Mouse (Mus musculus) heart, embryonic 14.5 days (tissue): ENCODE data around the gene Glp2r. TPM values are rescaled to one million over a fixed set of nuclear protein-coding genes. Genes with fewer than 3 reads are reported as not detected.

Experiments
- ATAC-seq: fragments of 200-750 bp; cut with Nextera tagmentation; 2 replicates; pipeline ENCODE4 v1.8.0; 2017; ENCODE audit warnings: low read depth, moderate TSS enrichment; ENCODE audit not compliant: insufficient number of reproducible peaks, insufficient read depth, low FRiP score
- H3K27ac ChIP-seq, 2 experiments: fragments of 200-500 bp in 1 of 2; fragments of 300-500 bp in 1 of 2; sonication (generic) in 1 of 2; replicated peaks in 1 of 2; 2 replicates each; pipeline ENCODE4 v1.5.1; 2012 to 2014; ENCODE audit warnings: low read depth in 2 of 2, low read length in 2 of 2, control low read depth in 1 of 2, mild to moderate bottlenecking in 1 of 2, mixed read lengths in 1 of 2; ENCODE audit not compliant: control insufficient read depth in 1 of 2, insufficient read depth in 1 of 2
- H3K27me3 ChIP-seq: fragments of 300-500 bp; sonication (generic); 2 replicates; pipeline ENCODE4 v1.6.1; 2014; ENCODE audit warnings: mild to moderate bottlenecking, low read length, control low read depth; ENCODE audit not compliant: control insufficient read depth, insufficient read depth
- H3K36me3 ChIP-seq: fragments of 300-500 bp; sonication (generic); 2 replicates; pipeline ENCODE4 v1.6.1; 2014; ENCODE audit warnings: mild to moderate bottlenecking, control low read depth, low read length, mixed read lengths; ENCODE audit not compliant: control insufficient read depth, insufficient read depth
- H3K4me1 ChIP-seq, 2 experiments: fragments of 200-500 bp in 1 of 2; fragments of 300-500 bp in 1 of 2; sonication (generic) in 1 of 2; 2 replicates each; pipeline ENCODE4 v1.6.1; 2012 to 2014; ENCODE audit warnings: low read length in 2 of 2, control low read depth in 1 of 2, mixed read lengths in 1 of 2; ENCODE audit not compliant: control insufficient read depth in 2 of 2, insufficient read depth in 2 of 2
- H3K4me2 ChIP-seq: fragments of 300-500 bp; sonication (generic); 2 replicates; pipeline ENCODE4 v1.6.1; 2014; ENCODE audit warnings: mild to moderate bottlenecking, low read length
- H3K4me3 ChIP-seq, 2 experiments: fragments of 200-500 bp in 1 of 2; fragments of 300-500 bp in 1 of 2; sonication (generic) in 1 of 2; 2 replicates each; pipeline ENCODE4 v1.5.1; 2012 to 2014; ENCODE audit warnings: low read length in 2 of 2, mild to moderate bottlenecking in 2 of 2, control low read depth in 1 of 2, low read depth in 1 of 2, moderate library complexity in 1 of 2; ENCODE audit not compliant: control insufficient read depth in 1 of 2, insufficient read depth in 1 of 2
- H3K9ac ChIP-seq: fragments of 300-500 bp; sonication (generic); 2 replicates; pipeline ENCODE4 v1.6.1; 2014; ENCODE audit warnings: mild to moderate bottlenecking, low read length
- H3K9me3 ChIP-seq: fragments of 300-500 bp; sonication (generic); 2 replicates; pipeline ENCODE4 v1.6.1; 2016; ENCODE audit warnings: low read length, control low read depth; ENCODE audit not compliant: control insufficient read depth
- WGBS: fragments of 180-500 bp; shearing (Covaris S2); extraction: QIAGEN DNeasy Blood & Tissue Kit; methylation state at CpG from one replicate; pipeline ENCODE4 v1.1.7; 2014; 5-methylcytosine and 5-hydroxymethylcytosine counted together
- polyA plus RNA-seq: library from polyadenylated mRNA; unstranded; fragments of >200 nt; fragmentation: Nextera tagmentation; extraction: Ambion mirVana; gene quantifications from 2 replicates; pipeline ENCODE4 v1.2.1, GENCODE M21; 2014

The Glp2r gene
- polyA plus RNA-seq, 1 experiment from 2014 or later = not detected

GRCm38 (mm10) chr11:67757373-67758167 is 13.4 kb downstream of the Glp2r start:
- ATAC-seq = no peak
- Histone ChIP-seq H3K27me3 (no peaks in the 10 kb centered on the region), H3K9me3 (no peaks in the 10 kb centered on the region), H3K9ac (no peak overlapping the region), H3K4me3 (no peak overlapping the region), H3K4me2 (no peak overlapping the region), H3K27ac (no peak overlapping the region), H3K36me3 (no peaks in the 10 kb centered on the region), H3K4me1 (no peaks in the 10 kb centered on the region)
- 67% methylated on average over 15 of the region's 15 CpGs for WGBS

- H3K27ac ChIP-seq = no peak overlapping the region
- no peak overlapping the region for H3K4me3 ChIP-seq
- ATAC-seq = no peak
- H3K27me3 ChIP-seq = no peaks in the 10 kb centered on the region
- no peaks in the 10 kb centered on the region for H3K36me3 ChIP-seq
- H3K4me1 ChIP-seq = no peaks in the 10 kb centered on the region
- H3K9ac ChIP-seq = no peak overlapping the region
- 90% methylated on average over 1 of the region's 1 CpGs for WGBS
- no peaks in the 10 kb centered on the region for H3K9me3 ChIP-seq
- no peak overlapping the region for H3K4me2 ChIP-seq
Measured at GRCm38 (mm10) chr11:67756287-67756686, 14.7 kb downstream of the Glp2r start.

GRCm38 (mm10) chr11:67741569-67741968 is 29.4 kb downstream of the Glp2r start:
- no peak for ATAC-seq
- Histone ChIP-seq H3K9ac (no peak overlapping the region), H3K4me1 (no peaks in the 10 kb centered on the region), H3K4me3 (no peak overlapping the region), H3K4me2 (no peak overlapping the region), H3K27me3 (no peaks in the 10 kb centered on the region), H3K36me3 (no peaks in the 10 kb centered on the region), H3K9me3 (no peaks in the 10 kb centered on the region), H3K27ac (no peak overlapping the region)

GRCm38 (mm10) chr11:67738846-67739490 is 32.0 kb downstream of the Glp2r start:
- Histone ChIP-seq H3K9ac (no peak overlapping the region), H3K4me3 (no peak overlapping the region), H3K4me1 (no peaks in the 10 kb centered on the region), H3K9me3 (no peaks in the 10 kb centered on the region), H3K4me2 (no peak overlapping the region), H3K27me3 (no peaks in the 10 kb centered on the region), H3K27ac (no peak overlapping the region), H3K36me3 (no peaks in the 10 kb centered on the region)
- ATAC-seq = no peak
- 86% methylated on average over 5 of the region's 5 CpGs for WGBS

GRCm38 (mm10) chr11:67738345-67738744 is 32.6 kb downstream of the Glp2r start:
- ATAC-seq = no peak
- Histone ChIP-seq H3K4me1 (no peaks in the 10 kb centered on the region), H3K27ac (no peak overlapping the region), H3K9ac (no peak overlapping the region), H3K36me3 (no peaks in the 10 kb centered on the region), H3K4me3 (no peak overlapping the region), H3K9me3 (no peaks in the 10 kb centered on the region), H3K27me3 (no peaks in the 10 kb centered on the region), H3K4me2 (no peak overlapping the region)
- WGBS = 81% methylated on average over 6 of the region's 6 CpGs

GRCm38 (mm10) chr11:67734597-67734996 is 36.4 kb downstream of the Glp2r start:
- ATAC-seq = no peak
- Histone ChIP-seq H3K4me2 (no peak overlapping the region), H3K9ac (no peak overlapping the region), H3K4me3 (no peak overlapping the region), H3K27ac (no peak overlapping the region), H3K4me1 (no peaks in the 10 kb centered on the region), H3K27me3 (no peaks in the 10 kb centered on the region), H3K9me3 (0 out of 2 replicates have a peak, but pooled peaks cover 4% of the 10 kb centered on the region), H3K36me3 (no peaks in the 10 kb centered on the region)
- 67% methylated on average over 3 of the region's 3 CpGs for WGBS

GRCm38 (mm10) chr11:67733726-67734125 is 37.2 kb downstream of the Glp2r start:
- H3K27ac ChIP-seq = no peak overlapping the region
- 57% methylated on average over 1 of the region's 1 CpGs for WGBS
- no peak for ATAC-seq
- no peak overlapping the region for H3K4me2 ChIP-seq
- H3K4me1 ChIP-seq = no peaks in the 10 kb centered on the region
- no peak overlapping the region for H3K4me3 ChIP-seq
- no peaks in the 10 kb centered on the region for H3K36me3 ChIP-seq
- H3K27me3 ChIP-seq = no peaks in the 10 kb centered on the region
- H3K9me3 ChIP-seq = 0 out of 2 replicates have a peak, but pooled peaks cover 4% of the 10 kb centered on the region
- H3K9ac ChIP-seq = no peak overlapping the region
